Mouse (Mus musculus): ENCODE measurements around the gene Tmem88. TPM values are rescaled to one million over a fixed set of nuclear protein-coding genes. Genes with fewer than 3 reads are reported as not detected.

The Tmem88 gene
- polyA plus RNA-seq, 1 experiment from 2014 or later, result 7.8 TPM

- Histone ChIP-seq H3K27ac (replicated peaks) (no peak overlapping the region), H3K9ac (peak overlapping the region; percentile 100; the same call in 1 of the 2 replicates), H3K27me3 (no peaks in the 10 kb centered on the region), H3K4me1 (replicated peaks) (peaks cover 40% of the 10 kb centered on the region), H3K36me3 (peaks cover 66% of the 10 kb centered on the region), H3K4me3 (no peak overlapping the region), H3K9me3 (no peaks in the 10 kb centered on the region), H3K4me2 (no peak overlapping the region)
- no peak for ATAC-seq (ENCODE audit: low read depth)
- 88% methylated on average over 16 of the region's 16 CpGs for WGBS
Observed at GRCm38 (mm10) chr11:69406867-69407723, 9.1 kb upstream of the Tmem88 start.

- Histone ChIP-seq H3K36me3 (peaks cover 68% of the 10 kb centered on the region), H3K4me3 (no peak overlapping the region), H3K4me2 (no peak overlapping the region), H3K27ac (replicated peaks) (no peak overlapping the region), H3K9ac (no peak overlapping the region), H3K9me3 (no peaks in the 10 kb centered on the region), H3K4me1 (replicated peaks) (peaks cover 37% of the 10 kb centered on the region), H3K27me3 (no peaks in the 10 kb centered on the region)
- no peak for ATAC-seq (ENCODE audit: low read depth)
- 89% methylated on average over 19 of the region's 19 CpGs for WGBS
Observed at GRCm38 (mm10) chr11:69406282-69406681, 8.2 kb upstream of the Tmem88 start.

GRCm38 (mm10) chr11:69405397-69406200 is 7.6 kb upstream of the Tmem88 start:
- no peak for ATAC-seq (ENCODE audit: low read depth)
- Histone ChIP-seq H3K36me3 (peaks cover 75% of the 10 kb centered on the region), H3K9ac (no peak overlapping the region), H3K27ac (replicated peaks) (no peak overlapping the region), H3K4me2 (no peak overlapping the region), H3K4me3 (no peak overlapping the region), H3K4me1 (replicated peaks) (peaks cover 38% of the 10 kb centered on the region), H3K27me3 (peaks cover 5% of the 10 kb centered on the region), H3K9me3 (no peaks in the 10 kb centered on the region)
- 89% methylated on average over 24 of the region's 24 CpGs for WGBS

GRCm38 (mm10) chr11:69404595-69405396 is 6.8 kb upstream of the Tmem88 start:
- WGBS, result 92% methylated on average over 21 of the region's 24 CpGs
- Histone ChIP-seq H3K36me3 (peaks cover 83% of the 10 kb centered on the region), H3K9me3 (no peaks in the 10 kb centered on the region), H3K27me3 (peaks cover 14% of the 10 kb centered on the region), H3K27ac (replicated peaks) (no peak overlapping the region), H3K9ac (no peak overlapping the region), H3K4me1 (replicated peaks) (peaks cover 30% of the 10 kb centered on the region), H3K4me3 (no peak overlapping the region), H3K4me2 (no peak overlapping the region)
- no peak for ATAC-seq (ENCODE audit: low read depth)

GRCm38 (mm10) chr11:69403691-69404594 is 5.9 kb upstream of the Tmem88 start:
- ATAC-seq (ENCODE audit: low read depth), result no peak
- H3K27me3 ChIP-seq, result peaks cover 16% of the 10 kb centered on the region
- no peak overlapping the region for H3K9ac ChIP-seq
- peaks cover 90% of the 10 kb centered on the region for H3K36me3 ChIP-seq
- H3K27ac ChIP-seq (replicated peaks), result no peak overlapping the region
- no peaks in the 10 kb centered on the region for H3K9me3 ChIP-seq
- H3K4me1 ChIP-seq (replicated peaks), result peaks cover 25% of the 10 kb centered on the region
- 94% methylated on average over 34 of the region's 38 CpGs for WGBS
- H3K4me2 ChIP-seq, result no peak overlapping the region
- H3K4me3 ChIP-seq, result no peak overlapping the region

- WGBS, result 86% methylated on average over 12 of the region's 12 CpGs
- ATAC-seq (ENCODE audit: low read depth), result no peak
- no peak overlapping the region for H3K4me2 ChIP-seq
- peaks cover 16% of the 10 kb centered on the region for H3K27me3 ChIP-seq
- no peak overlapping the region for H3K4me3 ChIP-seq
- no peak overlapping the region for H3K27ac ChIP-seq (replicated peaks)
- no peaks in the 10 kb centered on the region for H3K9me3 ChIP-seq
- H3K4me1 ChIP-seq (replicated peaks), result peaks cover 24% of the 10 kb centered on the region
- H3K36me3 ChIP-seq, result peaks cover 89% of the 10 kb centered on the region
- H3K9ac ChIP-seq, result no peak overlapping the region
Observed at GRCm38 (mm10) chr11:69401987-69402386, 4.0 kb upstream of the Tmem88 start.

GRCm38 (mm10) chr11:69401210-69401637 is 3.2 kb upstream of the Tmem88 start:
- H3K9me3 ChIP-seq, result no peaks in the 10 kb centered on the region
- peak overlapping the region; percentile 24; the same call in 1 of the 2 replicates for H3K27ac ChIP-seq (replicated peaks)
- H3K4me3 ChIP-seq, result no peak overlapping the region
- peaks cover 82% of the 10 kb centered on the region for H3K36me3 ChIP-seq
- peaks cover 16% of the 10 kb centered on the region for H3K27me3 ChIP-seq
- H3K4me1 ChIP-seq (replicated peaks), result peaks cover 31% of the 10 kb centered on the region
- WGBS, result 13% methylated on average over 22 of the region's 22 CpGs
- no peak overlapping the region for H3K4me2 ChIP-seq
- H3K9ac ChIP-seq, result 0 out of 2 replicates have a peak overlapping the region, but pooled peaks have one; percentile 2
- ATAC-seq (ENCODE audit: low read depth), result peak; percentile 77

- Histone ChIP-seq H3K4me1 (replicated peaks) (peaks cover 33% of the 10 kb centered on the region), H3K9ac (0 out of 2 replicates have a peak overlapping the region, but pooled peaks have one; percentile 26)
- WGBS, result 81% methylated on average over 25 of the region's 25 CpGs
Observed at GRCm38 (mm10) chr11:69400083-69400850, 2.2 kb upstream of the Tmem88 start.

GRCm38 (mm10) chr11:69399201-69400082 is 1.4 kb upstream of the Tmem88 start:
- Histone ChIP-seq H3K9me3 (no peaks in the 10 kb centered on the region), H3K4me3 (no peak overlapping the region), H3K36me3 (peaks cover 64% of the 10 kb centered on the region), H3K27me3 (peaks cover 16% of the 10 kb centered on the region), H3K4me1 (replicated peaks) (peaks cover 34% of the 10 kb centered on the region), H3K4me2 (no peak overlapping the region), H3K27ac (replicated peaks) (no peak overlapping the region), H3K9ac (0 out of 2 replicates have a peak overlapping the region, but pooled peaks have one; percentile 26)
- no peak for ATAC-seq (ENCODE audit: low read depth)
- WGBS, result 16% methylated on average over 66 of the region's 66 CpGs

More at GRCm38 (mm10) chr11:69400083-69400850, 2.2 kb upstream of the Tmem88 start:
- Histone ChIP-seq H3K4me2 (no peak overlapping the region), H3K9me3 (no peaks in the 10 kb centered on the region), H3K4me3 (no peak overlapping the region), H3K27ac (replicated peaks) (no peak overlapping the region), H3K27me3 (peaks cover 16% of the 10 kb centered on the region), H3K36me3 (peaks cover 72% of the 10 kb centered on the region)
- no peak for ATAC-seq (ENCODE audit: low read depth)

All from neural tube, embryonic 13.5 days (tissue).